Mouse (Mus musculus): ENCODE data around the gene Tdrd9.

The Tdrd9 gene

GRCm38 (mm10) chr12:111971231-111971686, at the start of gene Tdrd9:
TSS of gene Tdrd9 (plus strand) at chr12:111971559.
- DNase-seq: no peak

- DNase-seq: no peak
Measured at GRCm38 (mm10) chr12:111923117-111923516, 48.2 kb upstream of the Tdrd9 start.

GRCm38 (mm10) chr12:111927338-111927737, 44.0 kb upstream of the Tdrd9 start:
- peak in 1 of 2 experiments; percentile 10 for DNase-seq

GRCm38 (mm10) chr12:111928411-111928966, 42.9 kb upstream of the Tdrd9 start:
- no peak for DNase-seq

- peak in 1 of 2 experiments; percentile 23 for DNase-seq
Measured at GRCm38 (mm10) chr12:111931411-111932025, 39.8 kb upstream of the Tdrd9 start.

- DNase-seq: no peak
Measured at GRCm38 (mm10) chr12:111932513-111932912, 38.8 kb upstream of the Tdrd9 start.

GRCm38 (mm10) chr12:111933032-111933704, 38.2 kb upstream of the Tdrd9 start:
- DNase-seq: peak; percentile 67 to 80

GRCm38 (mm10) chr12:111933971-111934370, 37.4 kb upstream of the Tdrd9 start:
- DNase-seq: no peak

- peak; percentile 88 to 94 for DNase-seq
Measured at GRCm38 (mm10) chr12:111936706-111937550, 34.4 kb upstream of the Tdrd9 start.

GRCm38 (mm10) chr12:111938623-111939177, 32.7 kb upstream of the Tdrd9 start:
- peak; percentile 49 to 65 for DNase-seq

- no peak for DNase-seq
Measured at GRCm38 (mm10) chr12:111943421-111944064, 27.8 kb upstream of the Tdrd9 start.

- peak in 1 of 2 experiments; percentile 47 for DNase-seq
Measured at GRCm38 (mm10) chr12:111944065-111944987, 27.0 kb upstream of the Tdrd9 start.

- DNase-seq: peak; percentile 62 to 81
Measured at GRCm38 (mm10) chr12:111945115-111945514, 26.2 kb upstream of the Tdrd9 start.

GRCm38 (mm10) chr12:111945765-111946655, 25.3 kb upstream of the Tdrd9 start:
- DNase-seq: peak in 1 of 2 experiments; percentile 55

- DNase-seq: peak; percentile 63 to 75
Measured at GRCm38 (mm10) chr12:111946716-111947115, 24.6 kb upstream of the Tdrd9 start.

- DNase-seq: no peak
Measured at GRCm38 (mm10) chr12:111950486-111950885, 20.9 kb upstream of the Tdrd9 start.

GRCm38 (mm10) chr12:111951701-111952100, 19.7 kb upstream of the Tdrd9 start:
- DNase-seq: peak in 1 of 2 experiments; percentile 35

GRCm38 (mm10) chr12:111956173-111956572, 15.2 kb upstream of the Tdrd9 start:
- no peak for DNase-seq

- DNase-seq: peak; percentile 84 to 87
Measured at GRCm38 (mm10) chr12:111958101-111958865, 13.1 kb upstream of the Tdrd9 start.
